ENCODE assay signal across 8 mouse cellular contexts in the genomic region with DNA sequence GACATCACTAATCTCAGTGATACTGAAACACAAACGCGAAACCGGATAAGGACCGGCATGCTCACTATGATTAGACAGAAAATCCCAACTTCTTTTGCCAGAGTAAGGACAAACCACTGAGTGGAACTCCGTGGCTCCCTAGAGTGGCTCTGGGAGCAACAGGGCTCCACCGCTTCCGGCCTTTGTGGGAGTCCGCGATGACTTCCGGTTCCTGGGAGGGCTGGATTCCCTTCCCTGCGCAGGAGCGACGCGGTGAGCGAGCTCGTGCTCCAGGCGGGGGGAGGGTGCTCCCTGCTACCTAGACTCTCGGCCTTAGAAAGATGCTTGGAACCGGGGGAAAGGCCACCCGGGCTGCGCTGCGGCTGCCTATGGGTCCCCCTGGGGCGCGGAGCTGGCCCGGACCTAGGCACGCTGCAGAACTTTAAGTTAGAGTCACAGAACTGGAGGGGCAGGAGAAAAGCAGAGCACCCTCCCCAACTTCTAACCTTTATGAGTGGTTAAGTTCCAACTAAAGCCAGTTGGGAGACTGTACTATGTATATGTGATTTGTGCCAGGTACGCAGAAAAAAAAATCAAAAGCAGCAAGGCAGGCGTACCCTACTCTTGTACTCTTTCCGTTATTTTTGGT. TPM values are rescaled to one million over a fixed set of nuclear protein-coding genes. Genes with fewer than 3 reads are reported as not detected.
DNase-seq lines count a peak whose midpoint lies in the region; ATAC-seq and TF ChIP-seq lines count a peak whose summit lies in the region.

Gene Zscan12, plus strand, starts transcription at position 200 of the 628 bp plus-strand sequence.

- peaks cover 3 to 32% of the 10 kb centered on the region in 2 experiments; a peak in 3 of 4 replicates for H3K4me1 ChIP-seq in CH12.LX (ENCODE audit: control insufficient read depth in 1 of 2, insufficient read depth in 2 of 2)
- no peaks in the 10 kb centered on the region; the same call in 1 of the 2 replicates for H3K4me1 ChIP-seq in forebrain, embryonic 11.5 days (replicated peaks; ENCODE audit: control insufficient read depth, insufficient read depth, low read length)
- H3K4me1 ChIP-seq in heart, embryonic 16.5 days (ENCODE audit: control insufficient read depth, insufficient read depth, low read length) = peaks cover 13% of the 10 kb centered on the region
- H3K4me1 ChIP-seq in liver, embryonic 15.5 days (replicated peaks) = peaks cover 19% of the 10 kb centered on the region
- H3K4me1 ChIP-seq in neural tube, embryonic 12.5 days = peaks cover 18% of the 10 kb centered on the region

- dilution Hi-C loops in CH12.LX (cut with MboI; ENCODE audit: extremely low pct_ligation_motif_present, extremely low pct_unique_long_range_greater_than_20kb, low sequenced_read_pairs) = no loop called here

- DNase-seq in CH12.LX (ENCODE audit: extremely low read depth) = peak; percentile 90
- peak; percentile 88 for DNase-seq in c-Kit-positive CD71-positive TER-119-negative erythroid progenitor cells, embryonic 14.5 days (ENCODE audit: low read depth)
- DNase-seq in forebrain, embryonic 11.5 days (ENCODE audit: low spot score) = peak; percentile 94
- peak; percentile 94 to 96 for DNase-seq in kidney, postnatal 36 days
- DNase-seq in telencephalon, adult 2 months (ENCODE audit: low read depth, low spot score) = peak; percentile 94

- in situ Hi-C loops in CH12.LX (cut with MboI; ENCODE audit: low pct_ligation_motif_present, low pct_unique_long_range_greater_than_20kb, low sequenced_read_pairs) = no loop called here

- H3K4me2 ChIP-seq in CH12.LX (ENCODE audit: insufficient read depth, low read depth, poor library complexity, severe bottlenecking) = peak within 1 kb of the TSS; percentile 65; the same call in 1 of the 2 replicates
- H3K4me2 ChIP-seq in forebrain, embryonic 11.5 days (ENCODE audit: low read depth, low read length, severe bottlenecking) = peak within 1 kb of the TSS; percentile 60
- H3K4me2 ChIP-seq in heart, embryonic 16.5 days (ENCODE audit: low read depth, low read length) = peak within 1 kb of the TSS; percentile 79
- H3K4me2 ChIP-seq in liver, embryonic 15.5 days = peak within 1 kb of the TSS; percentile 83
- peak within 1 kb of the TSS; percentile 65 for H3K4me2 ChIP-seq in neural tube, embryonic 12.5 days (replicated peaks)

- H3K9me3 ChIP-seq in CH12.LX (replicated peaks; ENCODE audit: low read length) = peaks cover 2% of the 10 kb centered on the region
- H3K9me3 ChIP-seq in forebrain, embryonic 11.5 days (ENCODE audit: control insufficient read depth, low read length) = no peaks in the 10 kb centered on the region
- no peaks in the 10 kb centered on the region for H3K9me3 ChIP-seq in heart, embryonic 16.5 days (replicated peaks; ENCODE audit: control insufficient read depth, low read length)
- no peaks in the 10 kb centered on the region for H3K9me3 ChIP-seq in liver, embryonic 15.5 days (replicated peaks)
- H3K9me3 ChIP-seq in neural tube, embryonic 12.5 days = no peaks in the 10 kb centered on the region

- H3K79me2 ChIP-seq in CH12.LX (replicated peaks; ENCODE audit: control insufficient read depth, extremely low read depth, insufficient read depth, poor library complexity, severe bottlenecking) = no peaks in the 10 kb centered on the region

- TF ChIP-seq CTCF in CH12.LX (conservative IDR thresholded peaks at IDR 0.05 in 1 of 2, IDR thresholded peaks at IDR 0.05 in 1 of 2; ENCODE audit: low read depth in 2 of 2, low read length in 2 of 2) = no peak

- peak; percentile 99 for ATAC-seq in forebrain, embryonic 11.5 days (replicated peaks; ENCODE audit: low FRiP score)
- peak; percentile 98 for ATAC-seq in heart, embryonic 16.5 days (replicated peaks; ENCODE audit: extremely low read depth, insufficient read depth, low FRiP score)
- ATAC-seq in liver, embryonic 15.5 days (ENCODE audit: insufficient read depth) = peak; percentile 99
- peak; percentile 99 for ATAC-seq in neural tube, embryonic 12.5 days (ENCODE audit: low FRiP score, low read depth)

- H3K9ac ChIP-seq in CH12.LX (ENCODE audit: insufficient read depth, low read depth) = peak within 1 kb of the TSS; percentile 75
- peak within 1 kb of the TSS; percentile 85 for H3K9ac ChIP-seq in forebrain, embryonic 11.5 days (ENCODE audit: low read length)
- H3K9ac ChIP-seq in heart, embryonic 16.5 days (ENCODE audit: low read length) = peak within 1 kb of the TSS; percentile 95
- H3K9ac ChIP-seq in liver, embryonic 15.5 days = peak within 1 kb of the TSS; percentile 86
- H3K9ac ChIP-seq in neural tube, embryonic 12.5 days = peak within 1 kb of the TSS; percentile 74

- H3K36me3 ChIP-seq in CH12.LX (replicated peaks in 1 of 2; ENCODE audit: control insufficient read depth in 1 of 2, insufficient read depth in 1 of 2, low read length in 1 of 2) = peaks cover 5 to 27% of the 10 kb centered on the region in 2 experiments
- H3K36me3 ChIP-seq in forebrain, embryonic 11.5 days (ENCODE audit: control insufficient read depth, insufficient read depth, low read length) = no peaks in the 10 kb centered on the region
- no peaks in the 10 kb centered on the region for H3K36me3 ChIP-seq in heart, embryonic 16.5 days (ENCODE audit: control insufficient read depth, insufficient read depth)
- H3K36me3 ChIP-seq in liver, embryonic 15.5 days (replicated peaks) = peaks cover 6% of the 10 kb centered on the region; the same call in 1 of the 2 replicates
- peaks cover 7% of the 10 kb centered on the region; the same call in 1 of the 2 replicates for H3K36me3 ChIP-seq in neural tube, embryonic 12.5 days

- TF ChIP-seq POLR2A in CH12.LX (IDR thresholded peaks at IDR 0.05; ENCODE audit: low read depth, low read length) = peak; percentile 92

- under 1% methylated on average over 29 of the region's 29 CpGs for WGBS in forebrain, embryonic 11.5 days
- 1% methylated on average over 29 of the region's 29 CpGs for WGBS in heart, embryonic 16.5 days
- WGBS in liver, embryonic 15.5 days (ENCODE audit: insufficient replicate concordance) = under 1% methylated on average over 29 of the region's 29 CpGs
- 1% methylated on average over 29 of the region's 29 CpGs for WGBS in neural tube, embryonic 12.5 days

- H3K27me3 ChIP-seq in CH12.LX (replicated peaks) = peaks cover 2% of the 10 kb centered on the region
- H3K27me3 ChIP-seq in forebrain, embryonic 11.5 days (ENCODE audit: control insufficient read depth, insufficient read depth, low read length) = no peaks in the 10 kb centered on the region
- no peaks in the 10 kb centered on the region for H3K27me3 ChIP-seq in heart, embryonic 16.5 days (ENCODE audit: control insufficient read depth, insufficient read depth, low read length)
- peaks cover 5% of the 10 kb centered on the region; the same call in 1 of the 2 replicates for H3K27me3 ChIP-seq in liver, embryonic 15.5 days
- H3K27me3 ChIP-seq in neural tube, embryonic 12.5 days (replicated peaks) = no peaks in the 10 kb centered on the region

- peak within 1 kb of the TSS; percentile 75 to 92 (median 78) for H3K4me3 ChIP-seq in CH12.LX (replicated peaks in 1 of 3; ENCODE audit: low read depth in 2 of 3, low read length in 2 of 3, poor library complexity in 1 of 3)
- H3K4me3 ChIP-seq in forebrain, embryonic 11.5 days (ENCODE audit: low read depth, low read length) = peak within 1 kb of the TSS; percentile 60
- peak within 1 kb of the TSS; percentile 81 for H3K4me3 ChIP-seq in heart, embryonic 16.5 days (ENCODE audit: low read length)
- peak within 1 kb of the TSS; percentile 82 for H3K4me3 ChIP-seq in liver, embryonic 15.5 days (replicated peaks)
- peak within 1 kb of the TSS; percentile 72 for H3K4me3 ChIP-seq in neural tube, embryonic 12.5 days

- no peak within 1 kb of the TSS for H3K27ac ChIP-seq in CH12.LX (ENCODE audit: insufficient read depth, low read depth)
- no peak within 1 kb of the TSS for H3K27ac ChIP-seq in forebrain, embryonic 11.5 days (ENCODE audit: low read depth, low read length)
- H3K27ac ChIP-seq in heart, embryonic 16.5 days (ENCODE audit: low read length) = peak within 1 kb of the TSS; percentile 79
- H3K27ac ChIP-seq in liver, embryonic 15.5 days (replicated peaks) = peak within 1 kb of the TSS; percentile 76
- no peak within 1 kb of the TSS for H3K27ac ChIP-seq in neural tube, embryonic 12.5 days

- no peak for TF ChIP-seq EP300 in CH12.LX (IDR thresholded peaks at IDR 0.05; ENCODE audit: low read length)

- no peak for TF ChIP-seq RAD21 in CH12.LX (IDR thresholded peaks at IDR 0.05; ENCODE audit: low read depth, low read length)

TF ChIP-seq in CH12.LX, 34 proteins besides CTCF, POLR2A, EP300 and RAD21 (continues in another document):
- TF ChIP-seq GABPA (IDR thresholded peaks at IDR 0.05; ENCODE audit: insufficient replicate concordance, low read depth, low read length) = no peak; the same call in 1 of the 2 replicates
- TF ChIP-seq NRF1 (IDR thresholded peaks at IDR 0.05; ENCODE audit: low read depth, low read length) = peak; percentile 81
- no peak for TF ChIP-seq JUN (IDR thresholded peaks at IDR 0.05; ENCODE audit: insufficient read depth, low read depth, low read length)
- no peak for TF ChIP-seq PAX5 (IDR thresholded peaks at IDR 0.05; ENCODE audit: low read length)
- no peak for TF ChIP-seq CHD2 (IDR thresholded peaks at IDR 0.05; ENCODE audit: low read length)
- TF ChIP-seq MAFK (IDR thresholded peaks at IDR 0.05; ENCODE audit: insufficient replicate concordance, low read length) = no peak
- TF ChIP-seq MEF2A (IDR thresholded peaks at IDR 0.05; ENCODE audit: borderline replicate concordance, low read depth, low read length) = peak; percentile 35; the same call in 1 of the 2 replicates
- TF ChIP-seq BHLHE40 (IDR thresholded peaks at IDR 0.05; ENCODE audit: low read depth, low read length) = peak; percentile 60; the same call in 1 of the 2 replicates
- peak; percentile 55; the same call in 1 of the 2 replicates for TF ChIP-seq MAZ (IDR thresholded peaks at IDR 0.05; ENCODE audit: low read depth, low read length)
- TF ChIP-seq USF2 (conservative IDR thresholded peaks at IDR 0.05; ENCODE audit: low read depth, low read length) = no peak
- peak; percentile 92 for TF ChIP-seq NELFE (IDR thresholded peaks at IDR 0.05; ENCODE audit: low read depth, low read length)
- peak; percentile 94 for TF ChIP-seq ELF1 (IDR thresholded peaks at IDR 0.05; ENCODE audit: low read depth, low read length)
- TF ChIP-seq KAT2A (IDR thresholded peaks at IDR 0.05; ENCODE audit: insufficient replicate concordance, low read length) = peak; percentile 74; the same call in 1 of the 2 replicates
- TF ChIP-seq E2F4 (IDR thresholded peaks at IDR 0.05; ENCODE audit: insufficient replicate concordance, low read depth, low read length) = no peak

RNA-seq across cellular contexts. Expression of gene Zscan12, which starts in this region (rescaled TPM):
- 9.9 and 10.2 TPM in 2 replicates for total RNA-seq in CH12.LX (2012; rRNA removed)
- total RNA-seq in CH12.LX (2014; rRNA removed) = 14.7 and 15.1 TPM in 2 replicates
- polyA plus RNA-seq in CH12.LX (2012; ENCODE audit: insufficient read length, low read depth) = 10.6 and 10.7 TPM in 2 replicates
- 20.5 and 22.4 TPM in 2 replicates for polyA plus RNA-seq in forebrain, embryonic 11.5 days (2014; fragmentation: Nextera tagmentation; extraction: Ambion mirVana)
- polyA plus RNA-seq in heart, embryonic 16.5 days (2015; fragmentation: Nextera tagmentation; extraction: Ambion mirVana) = 7.2 and 9.1 TPM in 2 replicates
- polyA plus RNA-seq in liver, embryonic 15.5 days (2015; fragmentation: Nextera tagmentation; extraction: Ambion mirVana) = 3.0 and 3.1 TPM in 2 replicates
- 14.9 and 15.8 TPM in 2 replicates for polyA plus RNA-seq in neural tube, embryonic 12.5 days (2016; fragmentation: Nextera tagmentation; extraction: Ambion mirVana)

Comparison
In these comparisons a context has a peak if more than half of its experiments do, and no peak if none do; other contexts are left out.
1. H3K27ac ChIP-seq: peak in heart, embryonic 16.5 days (single experiment) and liver, embryonic 15.5 days (single experiment); none in CH12.LX (single experiment), forebrain, embryonic 11.5 days (single experiment) and neural tube, embryonic 12.5 days (single experiment).
2. Peak in every context shown above with its lines, with median percentiles within 50 percentile points of each other: DNase-seq, H3K4me2 ChIP-seq, H3K4me3 ChIP-seq, H3K9ac ChIP-seq and ATAC-seq.